Mouse (Mus musculus): Measurements from ENCODE around the gene Gstz1. TPM values are rescaled to one million over a fixed set of nuclear protein-coding genes. Genes with fewer than 3 reads are reported as not detected.

The Gstz1 gene
- 34.7 and 37.1 TPM in 2 replicates for polyA plus RNA-seq (2015; fragmentation: Nextera tagmentation; extraction: Ambion mirVana)

- ATAC-seq (ENCODE audit: low FRiP score, low read depth): peak; percentile 88
- peak within 1 kb of the TSS; percentile 97 for H3K27ac ChIP-seq
- H3K36me3 ChIP-seq: peaks cover 12% of the 10 kb centered on the region
- H3K27me3 ChIP-seq: no peaks in the 10 kb centered on the region
- H3K9me3 ChIP-seq: no peaks in the 10 kb centered on the region
- peaks cover 16% of the 10 kb centered on the region for H3K4me1 ChIP-seq
- peak within 1 kb of the TSS; percentile 80 for H3K9ac ChIP-seq
- H3K4me2 ChIP-seq (replicated peaks): peak within 1 kb of the TSS; percentile 79
- WGBS: under 1% methylated on average over 27 of the region's 27 CpGs
- H3K4me3 ChIP-seq: peak within 1 kb of the TSS; percentile 71
These were observed at the start of gene Gstz1 for GRCm38 (mm10) chr12:87146966-87147365. Gene Gstz1, plus strand, starts transcription at chr12:87147165.

GRCm38 (mm10) chr12:87100331-87100730, 46.6 kb upstream of the Gstz1 start:
- Histone ChIP-seq H3K36me3 (no peaks in the 10 kb centered on the region), H3K27me3 (peaks cover 55% of the 10 kb centered on the region), H3K4me3 (no peak overlapping the region), H3K9me3 (no peaks in the 10 kb centered on the region), H3K4me1 (peaks cover 8% of the 10 kb centered on the region), H3K4me2 (replicated peaks) (no peak overlapping the region), H3K9ac (no peak overlapping the region), H3K27ac (no peak overlapping the region)
- WGBS: 82% methylated on average over 4 of the region's 4 CpGs
- ATAC-seq (ENCODE audit: low FRiP score, low read depth): no peak

- H3K36me3 ChIP-seq: no peaks in the 10 kb centered on the region
- H3K27me3 ChIP-seq: peaks cover 55% of the 10 kb centered on the region
- peak within 1 kb of the TSS; percentile 51; the same call in 1 of the 2 replicates for H3K9ac ChIP-seq
- WGBS: 3% methylated on average over 32 of the region's 32 CpGs
- no peak within 1 kb of the TSS for H3K27ac ChIP-seq
- ATAC-seq (ENCODE audit: low FRiP score, low read depth): no peak
- H3K4me1 ChIP-seq: peaks cover 9% of the 10 kb centered on the region
- H3K4me3 ChIP-seq: peak within 1 kb of the TSS; percentile 35
- peak within 1 kb of the TSS; percentile 60 for H3K4me2 ChIP-seq (replicated peaks)
- no peaks in the 10 kb centered on the region for H3K9me3 ChIP-seq
These were observed 44.8 kb upstream of the Gstz1 start, which contains the start of gene Ngb for GRCm38 (mm10) chr12:87102165-87102631. Gene Ngb, minus strand, starts transcription at chr12:87102539.

GRCm38 (mm10) chr12:87103471-87103870, 43.5 kb upstream of the Gstz1 start:
- H3K4me3 ChIP-seq: no peak overlapping the region
- ATAC-seq (ENCODE audit: low FRiP score, low read depth): no peak
- WGBS: 89% methylated on average over 4 of the region's 4 CpGs
- H3K4me2 ChIP-seq (replicated peaks): no peak overlapping the region
- H3K9me3 ChIP-seq: no peaks in the 10 kb centered on the region
- peaks cover 51% of the 10 kb centered on the region for H3K27me3 ChIP-seq
- H3K36me3 ChIP-seq: peaks cover 5% of the 10 kb centered on the region; the same call in 1 of the 2 replicates
- no peak overlapping the region for H3K9ac ChIP-seq
- peaks cover 15% of the 10 kb centered on the region for H3K4me1 ChIP-seq
- H3K27ac ChIP-seq: no peak overlapping the region

GRCm38 (mm10) chr12:87104796-87105195, 42.2 kb upstream of the Gstz1 start:
- WGBS: 73% methylated on average over 4 of the region's 4 CpGs

GRCm38 (mm10) chr12:87107357-87107977, 39.5 kb upstream of the Gstz1 start:
- H3K27me3 ChIP-seq: peaks cover 18% of the 10 kb centered on the region
- H3K9ac ChIP-seq: no peak overlapping the region; the same call in 1 of the 2 replicates
- H3K4me2 ChIP-seq (replicated peaks): no peak overlapping the region
- H3K4me1 ChIP-seq: peaks cover 7% of the 10 kb centered on the region
- peaks cover 39% of the 10 kb centered on the region for H3K36me3 ChIP-seq
- H3K27ac ChIP-seq: no peak overlapping the region
- WGBS: 24% methylated on average over 3 of the region's 3 CpGs
- H3K9me3 ChIP-seq: no peaks in the 10 kb centered on the region
- no peak overlapping the region for H3K4me3 ChIP-seq
- ATAC-seq (ENCODE audit: low FRiP score, low read depth): no peak

More at GRCm38 (mm10) chr12:87104796-87105195, 42.2 kb upstream of the Gstz1 start:
- peaks cover 18% of the 10 kb centered on the region for H3K36me3 ChIP-seq
- no peak overlapping the region for H3K9ac ChIP-seq
- H3K4me3 ChIP-seq: no peak overlapping the region
- H3K27me3 ChIP-seq: peaks cover 45% of the 10 kb centered on the region
- no peak overlapping the region for H3K27ac ChIP-seq
- ATAC-seq (ENCODE audit: low FRiP score, low read depth): no peak
- no peaks in the 10 kb centered on the region for H3K9me3 ChIP-seq
- H3K4me1 ChIP-seq: peaks cover 15% of the 10 kb centered on the region
- no peak overlapping the region for H3K4me2 ChIP-seq (replicated peaks)

GRCm38 (mm10) chr12:87121918-87122589, 24.9 kb upstream of the Gstz1 start:
- no peak for ATAC-seq (ENCODE audit: low FRiP score, low read depth)
- no peak overlapping the region for H3K4me3 ChIP-seq
- H3K4me2 ChIP-seq (replicated peaks): no peak overlapping the region
- WGBS: 93% methylated on average over 4 of the region's 4 CpGs
- no peaks in the 10 kb centered on the region for H3K4me1 ChIP-seq
- H3K27ac ChIP-seq: no peak overlapping the region
- H3K9ac ChIP-seq: no peak overlapping the region
- no peaks in the 10 kb centered on the region for H3K9me3 ChIP-seq
- no peaks in the 10 kb centered on the region for H3K27me3 ChIP-seq
- peaks cover 48% of the 10 kb centered on the region for H3K36me3 ChIP-seq

GRCm38 (mm10) chr12:87127256-87127655, 19.7 kb upstream of the Gstz1 start:
- no peak for ATAC-seq (ENCODE audit: low FRiP score, low read depth)
- H3K36me3 ChIP-seq: peaks cover 62% of the 10 kb centered on the region
- no peaks in the 10 kb centered on the region for H3K9me3 ChIP-seq
- H3K4me1 ChIP-seq: no peaks in the 10 kb centered on the region
- no peak overlapping the region for H3K27ac ChIP-seq
- no peak overlapping the region for H3K4me3 ChIP-seq
- WGBS: 75% methylated on average over 4 of the region's 4 CpGs
- no peak overlapping the region for H3K9ac ChIP-seq
- H3K4me2 ChIP-seq (replicated peaks): no peak overlapping the region
- no peaks in the 10 kb centered on the region for H3K27me3 ChIP-seq

GRCm38 (mm10) chr12:87130224-87130623, 16.7 kb upstream of the Gstz1 start:
- Histone ChIP-seq H3K27me3 (no peaks in the 10 kb centered on the region), H3K4me3 (no peak overlapping the region), H3K9ac (no peak overlapping the region), H3K4me1 (no peaks in the 10 kb centered on the region), H3K4me2 (replicated peaks) (no peak overlapping the region), H3K9me3 (no peaks in the 10 kb centered on the region), H3K27ac (no peak overlapping the region), H3K36me3 (peaks cover 60% of the 10 kb centered on the region)
- ATAC-seq (ENCODE audit: low FRiP score, low read depth): no peak
- WGBS: 86% methylated on average over 4 of the region's 4 CpGs

- Histone ChIP-seq H3K27me3 (no peaks in the 10 kb centered on the region), H3K36me3 (peaks cover 67% of the 10 kb centered on the region), H3K4me2 (replicated peaks) (no peak overlapping the region), H3K4me3 (no peak overlapping the region), H3K4me1 (no peaks in the 10 kb centered on the region), H3K9me3 (no peaks in the 10 kb centered on the region), H3K27ac (no peak overlapping the region), H3K9ac (no peak overlapping the region)
- ATAC-seq (ENCODE audit: low FRiP score, low read depth): no peak
- WGBS: 91% methylated on average over 2 of the region's 2 CpGs
These were observed 15.8 kb upstream of the Gstz1 start for GRCm38 (mm10) chr12:87131181-87131580.

GRCm38 (mm10) chr12:87131619-87132018, 15.3 kb upstream of the Gstz1 start:
- no peaks in the 10 kb centered on the region for H3K27me3 ChIP-seq
- peaks cover 67% of the 10 kb centered on the region for H3K36me3 ChIP-seq
- no peak overlapping the region for H3K4me2 ChIP-seq (replicated peaks)
- H3K27ac ChIP-seq: no peak overlapping the region
- no peak for ATAC-seq (ENCODE audit: low FRiP score, low read depth)
- H3K4me3 ChIP-seq: no peak overlapping the region
- H3K9ac ChIP-seq: no peak overlapping the region
- no peaks in the 10 kb centered on the region for H3K4me1 ChIP-seq
- 71% methylated on average over 3 of the region's 3 CpGs for WGBS
- no peaks in the 10 kb centered on the region for H3K9me3 ChIP-seq

GRCm38 (mm10) chr12:87132210-87132609, 14.8 kb upstream of the Gstz1 start:
- Histone ChIP-seq H3K9ac (no peak overlapping the region), H3K36me3 (peaks cover 70% of the 10 kb centered on the region), H3K27ac (no peak overlapping the region), H3K27me3 (no peaks in the 10 kb centered on the region), H3K9me3 (no peaks in the 10 kb centered on the region), H3K4me1 (no peaks in the 10 kb centered on the region), H3K4me3 (no peak overlapping the region), H3K4me2 (replicated peaks) (no peak overlapping the region)
- ATAC-seq (ENCODE audit: low FRiP score, low read depth): no peak
- WGBS: 93% methylated on average over 6 of the region's 6 CpGs

Measured in limb, embryonic 13.5 days (tissue).